Mouse (Mus musculus) liver, embryonic 14.5 days (tissue): ENCODE results near the gene Fzd9.

Experiments
- CTCF ChIP-seq: IDR thresholded peaks from 2 replicates; pipeline ENCODE4 v1.5.1; 2016; ENCODE audit warnings: antibody characterized with exemption, low read depth, control low read depth
- EP300 ChIP-seq: IDR thresholded peaks from 2 replicates; pipeline ENCODE4 v1.6.1; 2016; ENCODE audit warnings: antibody characterized with exemption, low read depth

GRCm38 (mm10) chr5:135247337-135247736, 3.7 kb downstream of the Fzd9 start:
- no peak for TF ChIP-seq CTCF
- TF ChIP-seq EP300, result no peak
